Mouse (Mus musculus) layer of hippocampus, adult 9-10 months (tissue): ENCODE data around the gene Lrrc17.
A peak's percentile ranks its signal among the peaks of the same experiment; 100 is the strongest.
"Not testable (repeated sequence)": the region's sequence is repeated elsewhere in the genome, so short reads cannot be mapped to it uniquely, and the experiment has no call there.

Source experiments
- DNase-seq: peaks from one replicate; pipeline ENCODE4 v3.0.0; 2022; ENCODE audit warnings: low spot score

The Lrrc17 gene

DNA sequence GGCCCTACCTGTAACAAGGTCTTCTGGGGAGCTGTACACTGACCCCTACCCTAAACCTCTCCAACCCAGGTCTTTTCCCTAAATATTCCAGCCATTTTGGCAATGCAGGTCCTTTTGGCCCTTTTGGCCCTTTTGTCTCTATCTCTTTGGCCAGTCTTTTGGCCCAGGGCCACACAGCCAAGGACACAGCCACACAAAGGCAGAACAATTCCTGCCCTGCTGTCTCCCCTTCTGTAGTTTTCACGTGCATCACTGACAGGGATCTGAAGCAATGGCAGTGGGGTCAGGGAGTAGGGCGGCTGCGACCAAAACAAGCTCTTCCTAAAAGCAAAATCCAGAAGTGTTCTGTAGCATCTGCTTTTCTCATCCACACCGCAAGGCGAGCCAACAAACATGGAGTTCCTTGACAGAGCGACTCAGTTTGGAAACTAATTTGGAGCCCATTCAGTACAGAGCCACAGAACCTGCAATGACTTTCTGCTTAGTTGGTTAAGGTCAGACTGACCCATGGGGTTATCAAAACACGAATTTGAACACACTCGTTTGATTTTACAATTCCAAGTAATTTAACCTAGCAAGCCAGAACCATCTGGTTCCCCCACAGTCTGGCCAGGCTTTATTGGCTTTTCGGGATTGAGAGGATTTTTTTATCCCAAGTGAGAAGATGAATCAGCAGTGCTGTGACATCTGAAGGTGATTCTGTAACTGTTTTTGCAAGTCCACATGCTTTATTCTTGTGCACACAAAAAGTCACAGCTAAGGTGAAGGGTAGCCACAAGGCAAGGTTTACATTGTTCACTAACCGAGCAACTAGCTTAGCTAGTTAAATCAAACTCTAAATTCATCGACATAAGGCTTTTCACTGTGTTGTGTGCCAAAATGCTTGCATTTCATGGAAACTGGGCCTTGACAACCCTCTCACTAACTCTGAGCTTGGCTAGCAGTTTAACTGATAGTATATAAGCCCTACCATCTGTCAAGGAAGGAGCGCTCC is 65.2 kb downstream of the Lrrc17 start:
- DNase-seq: peak; percentile 24

- DNase-seq: no peak
These were observed 67.6 kb downstream of the Lrrc17 start for GRCm38 (mm10) chr5:21610996-21611395.

DNA sequence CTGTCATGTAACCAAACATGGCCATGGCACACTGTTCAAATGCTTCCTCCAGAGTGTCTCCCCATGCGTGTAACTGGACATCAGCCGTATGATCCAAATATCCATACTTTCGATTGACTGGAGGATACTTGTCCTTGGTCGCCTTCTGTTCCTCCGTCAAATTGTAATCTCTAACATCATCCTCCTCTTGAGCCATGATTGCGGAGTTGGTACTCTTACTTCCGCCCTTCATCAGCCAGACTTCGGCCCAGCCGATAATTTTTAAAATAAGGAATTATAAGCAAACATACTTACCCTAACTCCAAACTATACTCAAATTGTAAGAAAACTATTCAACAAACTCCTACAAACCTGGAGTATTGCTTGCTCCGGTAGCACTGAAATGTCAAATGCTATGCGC is 70.9 kb downstream of the Lrrc17 start:
- not testable (repeated sequence) for DNase-seq

DNA sequence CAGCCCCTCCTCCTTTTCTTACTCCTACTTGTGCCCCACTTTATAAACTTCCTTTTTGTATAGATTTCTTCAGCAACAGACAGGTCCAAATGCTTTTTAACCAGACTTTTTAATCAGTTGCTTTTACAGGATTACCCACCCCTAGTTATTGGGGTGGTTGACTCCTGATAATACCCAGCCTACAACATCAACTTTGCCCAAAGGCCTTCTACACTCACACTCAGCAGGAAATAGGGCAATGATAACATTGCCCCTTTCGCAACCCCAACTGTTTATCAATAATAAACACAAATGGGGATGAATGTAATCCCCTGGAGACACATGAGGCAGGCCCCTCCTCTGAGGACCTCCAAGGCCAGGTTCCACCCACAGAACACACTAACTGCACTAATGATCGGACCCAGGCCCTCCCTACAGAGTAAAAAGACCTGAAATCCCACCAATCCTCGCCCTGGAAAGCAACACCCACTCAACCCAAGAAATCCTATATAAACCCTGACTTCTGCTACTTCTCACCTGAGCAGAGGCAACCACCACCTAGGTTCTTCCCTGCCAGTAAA is 73.2 kb downstream of the Lrrc17 start:
- no peak for DNase-seq
